Comparison of ENCODE assay signal across 14 mouse cellular contexts in genomic region chr17:45945005-45945404, GRCm38 (mm10).
DNase-seq lines count a peak whose midpoint lies in the region; ATAC-seq and TF ChIP-seq lines count a peak whose summit lies in the region.
"Had no signal": no experiment of that assay in that cellular context is flagged by ENCODE, and none has a peak within 500 bp of the region (broad histone marks: within the 10 kb centered on the region; RNA-seq: fewer than 3 reads in every experiment).

No protein-coding gene starts in this region.

- no peaks in the 10 kb centered on the region for H3K36me3 ChIP-seq in kidney, adult 2 months (ENCODE audit: control insufficient read depth, insufficient read depth, low read length)
- H3K36me3 ChIP-seq: G1E; liver, embryonic 15.5 days had no signal

- H3K27me3 ChIP-seq in kidney, adult 2 months (replicated peaks; ENCODE audit: control insufficient read depth, insufficient read depth, low read length) = no peaks in the 10 kb centered on the region
- H3K27me3 ChIP-seq: liver, embryonic 15.5 days had no signal

- no peak for TF ChIP-seq CTCF in kidney, adult 2 months (conservative IDR thresholded peaks at IDR 0.05; ENCODE audit: insufficient read depth, insufficient read length, low read depth, low read length)

- WGBS in kidney, adult 2 months = 53% methylated on average over 3 of the region's 3 CpGs

- peak; percentile 31 to 48 for DNase-seq in adrenal gland, postnatal 36 days
- DNase-seq in adrenal gland, adult 8-10 months = no peak
- DNase-seq in kidney, adult 2 months = peak; percentile 78
- DNase-seq in kidney, postnatal 4 days = peak; percentile 50 to 68
- peak; percentile 60 for DNase-seq in lung, postnatal 36 days
- no peak for DNase-seq in heart, adult 11 months
- no peak for DNase-seq in right cerebral cortex, postnatal 10 days (ENCODE audit: low spot score in 2 of 2)
- DNase-seq: cerebellum, adult 11 months; layer of hippocampus, adult 9-11 months; left cerebral cortex, postnatal 4 days had no signal

- H3K4me3 ChIP-seq in kidney, adult 2 months (ENCODE audit: insufficient read depth, low read depth, low read length) = no peak overlapping the region
- H3K4me3 ChIP-seq: liver, embryonic 15.5 days had no signal

- no peak overlapping the region for H3K27ac ChIP-seq in kidney, adult 2 months (ENCODE audit: insufficient read depth, low read depth, low read length)
- H3K27ac ChIP-seq: liver, embryonic 15.5 days had no signal

- peaks cover 2% of the 10 kb centered on the region; the same call in 1 of the 2 replicates for H3K4me1 ChIP-seq in kidney, adult 2 months (ENCODE audit: control insufficient read depth, insufficient read depth, low read length)

- no peak for ATAC-seq in megakaryocyte progenitor cell, adult 5-6 weeks (replicated peaks; ENCODE audit: poor library complexity)
- ATAC-seq: hindbrain, embryonic 16.5 days had no signal

- TF ChIP-seq POLR2A in kidney, adult 2 months (IDR thresholded peaks at IDR 0.05; ENCODE audit: low read depth, low read length) = no peak

Comparison
In these comparisons a context has a peak if more than half of its experiments do, and no peak if none do; other contexts are left out.
1. DNase-seq: peak in adrenal gland, postnatal 36 days (2 of 2), kidney, adult 2 months (single experiment), kidney, postnatal 4 days (2 of 2) and lung, postnatal 36 days (single experiment); none in adrenal gland, adult 8-10 months (single experiment), heart, adult 11 months (single experiment) and right cerebral cortex, postnatal 10 days (0 of 2).